Mouse (Mus musculus) heart, postnatal 36 days (tissue): ENCODE data around the gene Slc15a1. TPM values are rescaled to one million over a fixed set of nuclear protein-coding genes. Genes with fewer than 3 reads are reported as not detected.

Source experiments
- DNase-seq, 2 experiments: peaks; one replicate each; pipeline ENCODE4 v3.0.0; 2021 to 2022
- intact Hi-C: fragments of 180-260 bp; cut with DNase I; formaldehyde crosslinking; loops from one replicate; pipeline ENCODE4 v1.15.1; 2025
- total RNA-seq, 2 experiments: library from RNA; stranded (reverse); gene quantifications; 2 replicates each; pipeline ENCODE4 v1.2.3; 2021

Gene Slc15a1
- total RNA-seq, 2 experiments from 2014 or later = not detected

DNA sequence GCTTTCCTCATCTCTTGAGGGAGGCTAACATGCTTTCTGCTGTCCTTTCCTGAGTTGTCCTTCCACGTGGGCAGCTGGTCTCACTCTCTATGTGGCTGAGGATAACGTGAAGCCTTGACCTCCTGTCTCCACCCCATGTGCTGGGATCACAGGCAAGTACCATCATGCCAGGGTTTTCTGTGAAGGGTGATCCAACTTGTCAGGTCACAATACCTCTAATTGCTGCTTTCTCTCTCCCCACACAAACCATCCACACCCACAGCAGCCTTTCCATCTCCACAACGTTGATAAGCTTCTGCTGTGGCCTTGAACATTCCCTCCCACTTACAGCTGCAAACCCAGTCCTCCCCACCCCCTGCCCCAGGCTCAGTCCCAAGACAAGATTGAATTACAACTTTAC lies 51.9 kb downstream of the Slc15a1 start:
- intact Hi-C loops = loop anchor here (5.0 kb wide), 2 partner anchors 421 to 621 kb away; no protein-coding TSS in a partner anchor
- no peak for DNase-seq

DNA sequence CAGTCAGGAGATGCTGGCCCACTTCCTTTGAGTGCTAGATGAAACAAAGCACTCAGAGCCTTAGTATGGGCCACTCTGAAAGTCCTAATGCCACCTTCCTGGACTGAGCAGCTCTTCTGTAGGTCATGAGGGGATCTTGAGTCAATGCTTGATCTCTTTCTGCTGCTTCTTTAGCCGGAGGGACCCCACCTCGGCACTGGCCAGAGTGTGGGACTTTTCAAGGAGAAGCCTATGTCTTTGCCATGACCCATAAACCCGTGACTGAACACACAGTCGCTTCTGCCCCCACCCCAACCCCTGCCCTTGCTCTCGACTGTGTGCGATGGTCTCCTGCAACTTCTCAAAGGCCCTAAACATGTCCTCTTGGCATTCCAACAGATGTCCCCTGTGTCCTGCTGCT lies 52.8 kb downstream of the Slc15a1 start:
- no peak for DNase-seq
- intact Hi-C loops = loop anchor here (5.0 kb wide), 2 partner anchors 420 to 620 kb away; no protein-coding TSS in a partner anchor

DNA sequence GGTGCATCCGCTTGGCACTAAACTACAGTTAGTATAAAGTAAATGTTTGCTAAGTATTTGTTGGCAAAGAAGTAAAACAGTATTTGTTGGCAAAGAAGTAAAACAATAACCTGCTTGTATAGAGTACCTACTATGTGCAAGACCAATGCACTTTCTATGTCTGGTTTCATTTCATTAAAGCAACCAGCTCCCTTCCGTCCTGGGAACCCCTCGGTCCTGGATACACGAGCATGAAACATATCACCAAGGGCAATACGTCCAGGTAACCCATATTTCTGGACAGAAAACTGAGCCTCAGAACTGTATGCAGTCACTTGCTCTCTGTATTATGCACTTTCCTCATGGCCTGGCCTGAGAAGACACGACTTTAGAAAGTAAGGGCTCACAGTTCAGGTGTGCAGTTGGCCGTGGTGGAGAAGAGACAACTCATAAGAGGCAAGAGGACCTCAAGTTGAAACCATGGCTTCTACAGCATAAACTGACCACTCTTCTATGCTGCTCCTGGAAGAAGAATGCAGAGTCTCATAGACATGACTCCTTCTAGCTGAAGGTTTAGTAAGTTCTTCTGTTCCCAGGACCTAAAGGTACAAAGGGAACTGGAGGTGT lies 53.5 kb downstream of the Slc15a1 start:
- intact Hi-C loops = loop anchor here (1.0 to 5.0 kb wide), 4 partner anchors 73 to 619 kb away; no protein-coding TSS in a partner anchor
- DNase-seq = no peak

DNA sequence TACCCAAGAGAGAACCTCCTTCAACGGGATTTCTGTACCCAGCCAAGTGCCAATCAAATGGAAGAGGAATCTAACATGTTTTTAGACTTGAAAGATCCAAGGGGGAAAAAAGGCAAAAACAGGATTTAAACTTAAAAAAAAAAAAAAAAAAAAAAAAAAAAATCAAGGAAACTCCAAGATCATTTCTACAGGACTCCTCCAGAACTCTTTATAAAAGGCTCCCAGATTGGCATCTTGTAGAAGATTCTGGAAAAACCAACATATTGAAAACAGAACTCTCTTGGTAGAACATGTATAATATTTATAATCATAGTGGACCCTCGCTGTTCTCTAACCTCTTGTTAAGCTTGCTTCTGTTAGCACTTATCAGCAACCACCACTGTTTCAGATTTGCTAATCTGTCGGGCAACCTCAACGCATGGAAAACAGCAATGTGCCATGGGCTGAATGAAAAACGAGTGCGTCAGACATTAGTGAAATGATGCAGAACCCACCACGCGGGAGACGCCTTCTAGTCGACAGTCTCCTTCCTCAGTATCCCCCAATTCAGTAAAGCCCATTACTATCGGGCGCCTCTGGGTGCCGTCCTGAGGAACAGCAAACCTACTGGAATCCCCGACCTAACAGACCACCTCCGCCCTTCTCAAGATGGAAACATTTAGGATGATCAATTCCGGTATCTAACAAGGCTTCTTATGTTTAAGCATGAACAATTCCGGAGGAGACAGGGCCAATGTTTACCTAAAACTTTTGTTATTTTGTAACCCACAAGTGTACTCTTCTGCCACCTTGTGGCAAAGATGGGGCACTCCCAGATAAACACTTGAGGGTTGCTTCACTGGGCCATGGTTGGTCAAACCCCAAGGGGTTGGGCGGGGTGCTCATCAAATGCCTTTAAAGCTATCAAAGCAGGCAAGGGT lies 54.3 kb downstream of the Slc15a1 start:
- peak; percentile 68 to 73 for DNase-seq
- intact Hi-C loops = loop anchor here (1.0 to 5.0 kb wide), 4 partner anchors 72 to 618 kb away; no protein-coding TSS in a partner anchor

DNA sequence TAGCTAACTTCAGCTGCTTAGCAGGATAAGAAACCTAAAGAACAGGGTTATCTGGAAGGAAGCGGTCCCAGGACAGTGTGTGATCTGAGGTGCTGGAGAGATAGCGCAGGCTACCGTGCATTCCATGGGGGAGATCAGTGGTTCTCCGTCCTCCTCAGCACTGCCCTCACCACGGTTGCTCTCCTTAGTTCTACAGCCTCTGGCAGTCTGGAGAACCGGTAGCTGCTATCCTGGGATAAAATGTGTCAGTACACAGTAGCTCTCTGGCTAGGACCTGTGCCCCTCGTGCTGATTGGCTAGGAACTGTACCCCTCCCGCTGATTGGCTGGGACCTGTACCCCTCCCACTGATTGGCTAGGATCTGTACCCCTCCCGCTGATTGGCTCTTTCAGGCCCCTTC lies 58.1 kb downstream of the Slc15a1 start:
- intact Hi-C loops = no loop called here
- DNase-seq = no peak

DNA sequence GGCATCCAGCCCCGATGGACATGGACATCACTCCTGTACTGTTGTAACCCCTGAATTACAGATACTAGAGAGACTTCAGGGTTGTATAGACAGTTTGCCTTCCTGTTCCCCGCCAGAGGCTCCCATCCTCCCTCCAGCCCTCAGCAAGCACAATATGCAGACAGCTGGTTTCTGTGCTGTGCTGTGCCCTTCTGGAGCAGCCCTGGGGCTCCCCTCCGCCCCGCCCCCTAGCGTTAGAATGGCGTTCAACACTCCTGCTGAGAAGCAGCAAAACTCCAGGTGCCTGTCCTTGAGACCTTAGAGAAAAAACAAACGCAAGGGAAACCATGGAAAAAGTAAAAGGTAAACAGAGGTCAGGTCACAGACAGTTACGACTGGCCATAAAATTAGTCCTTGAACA lies 59.9 kb downstream of the Slc15a1 start:
- intact Hi-C loops = no loop called here
- peak; percentile 68 to 74 for DNase-seq

DNA sequence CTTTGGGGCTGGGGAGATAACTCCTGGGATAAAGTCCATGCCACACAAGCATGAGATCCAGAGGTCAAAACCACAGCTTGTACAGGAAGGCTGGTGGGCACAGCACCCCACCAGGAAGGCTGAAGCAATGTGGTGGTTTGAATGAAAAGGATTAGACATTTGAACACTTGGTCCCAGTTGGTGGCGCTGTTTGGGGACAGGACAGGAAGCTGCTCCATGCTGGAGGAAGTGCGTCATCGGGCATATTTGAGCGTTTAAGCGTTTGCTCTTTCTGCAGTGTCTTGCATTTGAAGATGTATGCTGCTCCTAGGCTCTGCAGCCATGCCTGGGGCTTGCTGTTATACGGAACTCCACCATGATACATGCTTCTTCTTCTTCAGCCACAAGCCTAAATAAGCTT lies 64.2 kb downstream of the Slc15a1 start:
- intact Hi-C loops = no loop called here
- DNase-seq = no peak

DNA sequence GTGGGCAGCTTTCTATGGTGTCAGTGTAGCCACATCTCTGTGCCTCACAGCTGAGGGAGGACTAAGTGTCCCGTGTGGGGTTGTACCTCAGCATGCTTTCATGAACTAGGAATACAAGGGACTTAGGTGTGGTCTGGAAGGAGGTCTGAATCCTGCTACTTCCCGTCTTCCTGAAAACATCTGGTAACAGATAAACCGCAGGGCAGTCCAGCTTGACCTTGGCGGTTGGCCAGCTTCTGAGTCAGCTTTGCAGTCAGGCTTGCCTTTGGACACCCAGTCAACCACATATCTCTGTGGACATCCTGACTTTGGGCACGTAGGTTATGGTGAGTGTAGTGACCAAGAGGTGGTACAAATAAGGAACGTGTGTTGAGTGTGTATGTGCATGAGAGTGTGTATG lies 68.0 kb downstream of the Slc15a1 start:
- peak; percentile 76 to 77 for DNase-seq

DNA sequence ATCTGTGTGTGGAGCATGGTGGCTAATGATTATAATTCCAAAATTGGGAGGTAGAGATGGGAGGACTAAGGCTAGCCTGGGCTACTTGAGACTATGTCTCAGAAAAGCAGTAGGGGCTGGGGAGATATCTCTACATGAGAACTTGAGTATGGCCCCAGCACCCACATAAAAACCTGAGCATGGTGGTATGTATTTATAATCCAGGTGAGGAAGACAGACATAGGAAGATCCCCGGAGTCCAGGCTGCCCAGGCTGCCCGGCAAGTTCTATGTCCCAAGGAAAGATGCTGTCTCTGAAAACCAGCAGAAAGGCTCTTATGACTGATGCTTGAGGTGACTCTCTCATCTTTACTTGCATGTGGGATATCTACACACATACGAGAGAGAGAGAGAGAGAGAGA lies 68.6 kb downstream of the Slc15a1 start:
- DNase-seq = no peak
- intact Hi-C loops = no loop called here

More for the DNA sequence above, 68.0 kb downstream of the Slc15a1 start:
- intact Hi-C loops = no loop called here

DNA sequence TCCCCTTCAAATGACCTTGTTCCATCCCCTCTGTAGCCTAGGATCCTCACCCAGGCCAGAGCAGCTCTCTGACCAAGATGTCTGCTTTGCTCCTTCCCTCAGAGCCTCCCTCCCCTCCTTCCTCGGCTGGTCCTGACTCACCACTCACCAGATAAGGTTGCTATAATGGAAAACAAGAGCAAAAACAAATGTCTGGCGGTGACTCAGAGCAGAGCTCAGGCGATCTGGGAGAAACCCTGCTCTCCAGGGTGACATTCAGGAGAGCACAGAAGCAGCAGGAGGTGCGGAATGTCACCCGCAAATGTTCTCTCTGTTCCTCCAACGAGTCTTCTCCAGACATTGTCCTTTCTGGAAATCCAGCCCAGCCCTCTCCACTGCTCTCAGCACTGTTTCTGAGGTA lies 69.3 kb downstream of the Slc15a1 start:
- peak; percentile 34 to 47 for DNase-seq
- intact Hi-C loops = no loop called here

DNA sequence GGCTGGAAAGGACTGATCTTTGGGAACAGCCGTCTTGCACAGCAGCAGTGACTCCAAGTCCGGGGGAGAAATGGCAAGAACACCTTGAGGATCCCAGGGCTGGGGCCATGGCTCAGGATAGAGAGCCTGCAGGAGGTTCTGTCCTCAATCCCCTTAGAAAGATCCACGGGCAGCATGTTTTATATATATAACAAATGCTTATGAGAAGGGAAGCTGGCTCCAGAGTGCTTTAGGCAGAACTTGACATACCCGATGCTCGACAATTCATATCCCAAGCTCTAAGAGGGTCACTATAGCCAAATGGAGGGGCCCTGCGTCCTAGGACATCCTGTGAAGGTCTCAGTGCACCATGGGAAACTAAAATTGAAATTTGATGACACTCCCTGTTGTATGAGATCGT lies 73.8 kb downstream of the Slc15a1 start:
- intact Hi-C loops = no loop called here
- no peak for DNase-seq

DNA sequence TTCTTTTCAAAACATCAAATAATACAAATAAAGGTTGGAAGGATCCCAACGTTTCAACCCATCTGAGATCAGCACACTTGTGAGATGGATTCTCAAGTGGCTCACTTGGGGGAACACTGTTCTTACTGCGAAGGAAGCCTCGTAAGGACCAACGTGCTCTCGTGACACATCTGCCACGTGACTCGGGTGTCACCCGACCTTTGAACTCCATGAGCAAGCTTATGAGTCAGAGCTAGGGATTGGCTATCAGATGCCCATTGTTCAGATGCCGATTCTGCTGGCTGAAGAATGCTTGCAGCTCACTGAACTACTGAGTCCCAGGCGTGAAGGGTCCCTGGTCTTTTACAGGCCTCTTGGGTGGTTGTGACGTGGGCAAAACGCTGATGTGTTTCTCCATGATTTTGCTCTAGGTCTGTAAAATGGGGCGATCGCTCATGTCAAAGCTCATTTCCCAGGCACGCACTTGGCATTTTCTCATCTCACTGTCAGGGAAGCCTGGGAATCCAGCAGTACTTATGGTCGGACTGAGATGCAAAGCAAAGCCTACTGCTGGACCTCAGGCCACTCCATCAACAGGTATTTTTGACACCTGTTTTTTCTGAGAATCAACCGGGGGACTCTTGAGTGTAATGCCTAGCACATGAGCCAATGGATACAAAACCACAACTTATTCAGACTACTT lies 75.1 kb downstream of the Slc15a1 start:
- intact Hi-C loops = no loop called here
- no peak for DNase-seq

DNA sequence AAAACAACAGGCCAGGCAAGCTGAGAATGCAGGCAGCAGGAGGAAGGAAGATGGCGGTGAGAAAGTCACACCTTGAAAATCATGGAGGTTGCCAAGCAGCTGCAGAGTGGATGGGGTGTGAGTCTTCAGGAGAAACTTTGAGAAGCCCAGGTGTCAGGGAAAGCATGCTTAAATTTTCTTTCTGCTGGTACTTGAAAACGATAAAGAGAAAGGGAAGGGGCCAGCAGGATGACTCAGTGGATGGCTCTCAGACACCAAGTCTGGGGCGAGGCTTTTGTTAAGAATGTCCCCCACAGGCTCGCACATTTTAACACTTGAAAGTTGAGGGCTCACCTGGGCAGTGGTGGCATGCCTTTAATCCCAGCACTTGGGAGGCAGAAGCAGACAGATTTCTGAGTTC lies 76.9 kb downstream of the Slc15a1 start:
- intact Hi-C loops = no loop called here
- DNase-seq = no peak

DNA sequence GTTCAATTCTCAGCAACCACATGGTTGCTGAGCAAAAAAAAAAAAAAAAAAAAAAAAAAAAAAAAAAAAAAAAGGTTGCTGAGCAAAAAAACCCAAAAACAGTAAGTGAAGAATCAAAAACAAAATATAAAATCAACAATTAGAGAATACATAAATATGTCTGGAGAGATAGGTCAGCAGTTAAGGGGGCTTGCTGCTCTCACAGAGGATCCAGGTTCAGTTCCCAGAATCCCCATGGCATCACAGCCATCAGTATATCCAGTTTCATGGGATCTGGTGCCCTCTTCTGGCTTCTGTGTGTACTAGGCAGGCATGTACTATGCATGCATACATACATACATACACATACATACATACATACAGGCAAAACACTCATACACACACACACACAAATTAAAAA lies 78.3 kb downstream of the Slc15a1 start:
- intact Hi-C loops = loop anchor here (2.0 kb wide), 1 partner anchor 148 kb away; no protein-coding TSS in a partner anchor
- no peak for DNase-seq

DNA sequence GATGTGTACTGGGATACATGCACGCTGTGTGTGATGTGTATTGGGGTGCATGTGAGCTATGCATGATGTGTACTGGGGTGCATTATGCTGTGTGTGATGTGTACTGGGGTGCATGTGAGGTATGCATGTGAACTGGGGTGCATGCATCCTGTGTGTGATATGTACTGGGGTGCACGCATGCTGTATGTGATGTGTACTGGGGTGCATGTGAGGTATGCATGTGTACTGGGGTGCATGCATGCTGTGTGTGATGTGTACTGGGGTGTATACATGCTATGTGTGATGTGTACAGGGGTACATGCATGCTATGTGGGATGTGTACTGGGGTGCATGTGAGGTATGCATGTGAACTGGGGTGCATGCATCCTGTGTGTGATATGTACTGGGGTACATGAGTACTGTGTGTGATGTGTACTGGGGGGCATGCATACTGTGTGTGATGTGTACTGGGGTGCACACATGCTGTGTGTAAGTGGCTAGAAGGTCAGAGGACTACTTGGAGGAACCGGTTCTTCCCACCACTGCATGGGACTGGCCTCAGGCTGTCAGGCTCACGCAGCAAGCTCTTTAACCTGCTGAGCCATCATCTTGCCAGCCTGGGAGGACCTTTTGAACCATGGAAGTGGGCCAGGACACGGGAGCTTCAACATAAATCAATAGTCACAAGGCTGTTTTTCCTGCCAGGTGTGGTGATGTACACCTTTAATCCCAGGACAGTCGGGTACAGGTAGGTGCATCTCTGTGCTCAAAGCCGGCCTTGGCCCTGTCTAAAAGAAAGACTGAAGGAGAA lies 79.9 kb downstream of the Slc15a1 start:
- intact Hi-C loops = no loop called here
- no peak for DNase-seq

DNA sequence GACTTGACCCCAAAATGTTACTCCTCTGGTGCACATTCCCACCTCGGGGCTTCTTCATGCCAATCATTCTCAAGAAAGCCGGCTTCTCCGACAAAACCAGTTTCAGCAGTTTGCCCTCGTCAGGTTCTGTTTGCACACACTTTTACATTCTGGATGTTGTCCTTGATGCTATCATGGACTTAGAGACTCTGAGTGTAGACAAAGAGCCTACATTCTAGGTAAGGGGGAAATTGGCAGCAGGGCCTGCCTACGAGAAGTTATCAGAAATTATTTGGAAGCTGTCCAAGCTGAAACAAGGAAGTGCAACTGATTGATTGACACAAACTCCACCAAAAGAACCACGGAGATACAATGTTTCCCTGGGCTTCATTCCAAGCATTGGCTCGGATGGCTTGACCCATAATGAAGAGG lies 81.7 kb downstream of the Slc15a1 start:
- DNase-seq = peak; percentile 27 to 50
- intact Hi-C loops = loop anchor here (2.0 kb wide), 1 partner anchor 45 kb away; no protein-coding TSS in a partner anchor

DNA sequence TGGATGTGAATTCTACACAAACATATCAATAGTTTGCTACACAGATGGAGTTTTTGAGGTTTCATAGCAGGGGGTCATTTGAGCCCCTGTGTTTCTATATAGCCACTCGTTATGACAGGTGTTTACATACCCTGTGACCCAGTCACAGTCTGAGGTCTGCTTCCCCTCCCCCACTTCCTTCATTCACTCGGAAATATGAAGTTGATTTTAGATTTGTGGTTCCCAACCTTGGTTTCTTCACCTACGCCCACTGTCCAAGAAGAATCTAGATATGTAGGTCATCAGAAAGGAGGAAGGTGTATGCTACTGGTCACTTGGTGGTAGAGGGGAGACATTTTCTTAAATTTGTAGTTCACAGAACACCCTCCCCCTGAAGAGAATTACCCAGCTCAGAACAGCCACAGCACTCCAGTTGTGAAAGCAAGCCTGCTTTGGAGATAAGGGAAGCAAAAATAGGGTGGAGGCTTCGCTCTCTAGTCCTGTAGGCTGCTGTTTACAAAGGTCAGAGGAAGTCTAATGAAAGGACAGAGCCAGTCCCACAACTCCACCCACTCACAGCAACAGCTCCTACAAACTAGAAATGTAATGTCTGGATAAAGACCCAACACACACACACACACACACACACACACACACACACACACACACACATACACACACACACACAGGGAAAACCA lies 82.2 kb downstream of the Slc15a1 start:
- peak; percentile 48 to 66 for DNase-seq
- intact Hi-C loops = loop anchor here (2.0 kb wide), 1 partner anchor 44 kb away; no protein-coding TSS in a partner anchor

DNA sequence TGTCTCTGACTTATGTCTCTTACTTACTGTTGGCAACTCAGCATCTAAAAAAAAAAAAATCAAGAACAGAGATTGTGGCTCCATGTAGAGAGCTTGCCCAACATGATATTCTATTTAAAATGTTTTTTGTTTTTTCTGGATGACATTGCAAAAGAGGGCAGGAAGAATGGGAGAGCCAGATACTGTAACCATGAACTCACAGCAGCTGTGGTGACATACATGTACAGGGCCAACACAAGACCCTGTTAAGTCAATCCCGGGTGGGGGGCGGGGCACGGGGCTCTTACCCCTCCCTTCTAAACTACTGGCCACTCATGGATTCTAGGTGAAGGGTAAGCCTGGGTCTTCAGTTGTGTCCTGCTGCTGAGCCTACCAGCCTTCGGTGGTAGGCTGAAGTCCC lies 83.1 kb downstream of the Slc15a1 start:
- intact Hi-C loops = loop anchor here (2.0 kb wide), 1 partner anchor 43 kb away; no protein-coding TSS in a partner anchor
- DNase-seq = no peak

DNA sequence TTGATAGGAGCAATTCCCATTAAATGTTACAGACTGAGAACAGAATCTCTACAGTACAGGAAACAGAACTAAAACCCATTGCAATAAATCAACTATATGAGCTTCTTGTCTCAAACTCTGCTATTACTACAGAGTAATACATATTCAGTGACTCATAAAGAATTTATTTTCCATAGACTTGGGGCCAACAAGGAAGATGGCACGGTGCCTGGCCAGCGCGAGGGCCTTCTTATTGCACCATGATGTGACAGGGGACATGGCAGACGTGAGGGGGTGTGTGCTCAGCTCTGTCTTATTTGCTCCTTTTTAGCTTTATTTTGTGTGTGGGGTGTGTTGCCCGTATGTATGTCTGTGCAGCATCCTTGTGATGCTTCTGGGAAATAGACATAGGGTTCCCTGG lies 87.5 kb downstream of the Slc15a1 start:
- no peak for DNase-seq
- intact Hi-C loops = no loop called here
